Mouse (Mus musculus): ENCODE measurements at regions not wholly inside any gene's neighbourhood (a gene's known extent, or its start where the extent isn't known, plus 50 kb on each side); places are given as distances from the start of the nearest gene placed in this dataset.

DNA sequence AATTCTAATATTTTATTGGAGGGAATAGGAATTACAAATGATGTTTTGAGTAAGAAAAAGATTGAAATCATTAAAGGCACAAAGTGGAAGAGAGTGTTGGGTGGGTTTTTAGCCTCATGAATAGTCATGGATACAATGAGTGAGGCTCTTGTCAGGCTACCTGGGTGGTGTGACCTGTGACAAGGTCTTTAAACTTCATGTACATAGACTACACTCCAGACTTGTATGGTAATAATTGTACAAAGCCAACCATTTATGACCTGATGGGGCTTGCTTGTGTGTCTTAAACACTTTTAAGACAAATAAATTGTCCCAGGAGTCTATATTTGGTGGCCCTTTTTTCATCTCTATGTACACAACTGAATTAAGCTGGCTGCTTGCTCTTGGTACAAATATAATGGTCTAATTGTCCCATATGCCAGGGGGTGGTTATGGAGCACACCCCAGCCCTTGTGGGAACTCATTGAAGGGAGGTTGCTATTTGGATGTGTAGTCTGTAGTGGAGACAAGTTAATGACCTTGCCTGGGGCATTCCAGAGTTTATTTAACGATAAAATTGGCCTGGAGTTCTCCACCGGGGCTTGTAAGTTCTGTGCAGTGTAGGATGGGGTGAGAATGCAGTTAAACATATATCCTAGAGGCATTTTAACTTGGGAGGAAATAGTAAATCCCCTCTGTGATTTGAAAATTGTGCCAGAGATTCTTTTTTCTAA lies 93.4 kb downstream of the Qpct start:
- TF ChIP-seq POLR2A (IDR thresholded peaks at IDR 0.05; ENCODE audit: insufficient read depth, low read depth, low read length) (no peak), CTCF (IDR thresholded peaks at IDR 0.05; ENCODE audit: insufficient read depth, low read depth, low read length) (no peak)

Measured in olfactory bulb, adult 2 months (tissue).